Mouse (Mus musculus): ENCODE measurements at regions not wholly inside any gene's neighbourhood (a gene's known extent, or its start where the extent isn't known, plus 50 kb on each side); places are given as distances from the start of the nearest gene placed in this dataset.

- DNase-seq (ENCODE audit: low spot score in 2 of 2), result no peak
These were observed 342.3 kb downstream of the Pax1 start for GRCm38 (mm10) chr2:147703981-147704380.

DNA sequence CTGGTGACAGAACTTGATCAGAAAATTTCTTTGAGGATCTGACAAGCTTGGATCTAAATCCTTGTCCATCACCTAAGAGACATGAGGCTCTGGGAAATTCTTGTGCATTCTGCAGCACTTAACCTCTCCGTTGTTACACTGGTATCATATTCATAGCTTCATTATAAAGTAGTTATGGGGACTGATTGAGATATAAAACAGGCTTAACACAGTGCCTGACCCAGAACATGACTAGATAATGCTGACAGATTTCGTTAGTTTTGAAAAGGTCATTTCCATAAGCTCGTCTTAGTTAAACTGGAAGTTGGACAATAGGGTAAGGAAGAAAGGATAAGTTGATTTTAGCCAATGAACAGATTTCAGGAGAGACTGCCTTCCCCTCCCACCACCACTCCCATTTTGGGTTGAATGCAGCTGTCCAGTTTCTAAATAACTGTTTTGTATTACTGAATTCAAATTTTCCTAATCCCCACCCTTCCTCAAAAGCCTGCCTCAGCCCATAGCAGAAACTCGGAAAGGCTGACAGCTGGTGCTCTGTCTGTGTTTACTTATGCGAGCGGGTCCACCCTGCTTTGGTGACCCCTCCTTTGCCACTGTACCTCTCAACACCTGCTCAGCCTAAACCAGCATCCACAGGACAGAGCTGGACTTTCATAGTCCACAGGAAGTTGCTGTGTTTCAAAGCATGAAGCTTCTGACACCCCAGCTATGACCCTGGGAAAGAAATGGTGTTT is 340.8 kb downstream of the Pax1 start:
- no peak for DNase-seq (ENCODE audit: low spot score in 2 of 2)

- no peak for DNase-seq (ENCODE audit: low spot score in 2 of 2)
These were observed 337.9 kb downstream of the Pax1 start for GRCm38 (mm10) chr2:147699524-147700081.

- no peak for DNase-seq (ENCODE audit: low spot score in 2 of 2)
These were observed 330.2 kb downstream of the Pax1 start for GRCm38 (mm10) chr2:147691896-147692295.

DNA sequence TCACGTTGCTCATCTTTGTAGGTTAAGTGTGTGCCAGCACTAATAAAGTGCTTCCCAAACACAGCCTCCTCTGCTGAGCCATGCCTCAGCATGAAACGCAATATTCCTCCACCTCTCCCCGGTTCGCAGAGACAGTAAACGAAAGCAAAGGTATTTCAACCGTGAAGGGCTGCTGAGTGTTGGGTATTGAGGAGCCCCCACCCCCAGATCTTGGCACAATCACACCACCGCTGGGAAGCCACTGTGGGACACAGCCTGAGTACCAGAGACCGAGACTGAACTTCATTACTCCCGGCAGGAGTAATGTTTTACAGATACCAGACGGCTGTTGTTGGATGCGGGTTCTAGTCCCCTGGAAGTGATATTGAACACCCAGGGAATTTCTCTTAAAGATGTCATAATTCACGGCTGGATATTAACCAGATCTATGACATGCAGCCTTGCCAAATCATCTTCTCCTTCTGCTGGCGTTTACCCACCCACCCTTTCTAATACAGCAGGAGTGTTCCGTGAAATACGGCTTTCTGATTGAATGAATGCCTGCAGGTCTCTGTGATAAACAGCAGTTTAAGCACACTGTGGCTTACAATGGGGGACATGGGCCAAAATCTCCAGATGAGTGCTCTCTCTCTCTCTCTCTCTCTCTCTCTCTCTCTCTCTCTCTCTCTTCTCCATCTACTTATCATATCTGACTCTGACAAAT is 328.9 kb downstream of the Pax1 start:
- no peak for DNase-seq (ENCODE audit: low spot score in 2 of 2)

- peak; percentile 35 to 44 for DNase-seq (ENCODE audit: low spot score in 2 of 2)
These were observed 327.0 kb downstream of the Pax1 start for GRCm38 (mm10) chr2:147688742-147689141.

GRCm38 (mm10) chr2:147656667-147657066 is 294.9 kb downstream of the Pax1 start:
- peak; percentile 47 to 56 for DNase-seq (ENCODE audit: low spot score in 2 of 2)

DNA sequence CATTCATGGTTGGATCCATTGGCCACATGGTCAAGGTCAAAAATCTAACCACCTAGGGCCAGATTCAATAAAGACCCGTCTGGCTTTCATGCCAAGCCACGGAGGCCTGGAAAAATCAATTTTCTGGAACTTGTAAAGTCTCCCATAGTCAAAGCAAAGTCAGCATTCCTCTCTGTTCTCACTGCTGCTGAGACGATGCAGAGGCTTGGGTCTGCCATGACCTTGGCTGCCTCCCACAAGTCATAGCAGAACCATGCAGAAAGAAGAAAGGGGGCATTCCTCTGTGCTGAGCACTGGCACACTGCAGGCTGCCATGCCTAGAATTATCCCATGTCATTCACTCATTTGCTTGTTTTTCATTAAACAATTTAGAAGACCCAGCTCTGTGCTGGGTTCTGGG is 288.5 kb downstream of the Pax1 start:
- no peak for DNase-seq (ENCODE audit: low spot score in 2 of 2)

DNA sequence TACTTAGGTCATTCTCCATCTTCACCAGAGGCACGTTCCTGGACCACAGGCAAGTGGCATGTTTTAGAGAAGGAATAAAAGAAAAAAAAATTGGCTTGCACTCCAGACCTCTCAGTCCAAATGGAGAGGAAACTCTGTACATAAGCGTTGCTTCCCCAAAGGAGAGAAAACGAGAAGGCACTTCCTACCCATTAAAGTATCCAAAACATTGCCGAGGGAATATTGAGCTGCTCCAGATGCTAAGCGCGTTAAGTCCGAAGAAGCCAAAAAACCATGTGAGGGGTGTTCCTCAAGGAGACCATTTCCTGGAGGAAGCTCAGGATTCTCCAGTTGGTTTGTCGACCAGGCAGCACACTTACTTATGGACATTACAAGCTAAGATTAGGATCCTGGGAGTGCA is 286.2 kb downstream of the Pax1 start:
- DNase-seq (ENCODE audit: low spot score in 2 of 2), result no peak

GRCm38 (mm10) chr2:147647506-147647905 is 285.8 kb downstream of the Pax1 start:
- no peak for DNase-seq (ENCODE audit: low spot score in 2 of 2)

- DNase-seq (ENCODE audit: low spot score in 2 of 2), result no peak
These were observed 276.2 kb downstream of the Pax1 start for GRCm38 (mm10) chr2:147637882-147638281.

GRCm38 (mm10) chr2:147632737-147633136 is 271.0 kb downstream of the Pax1 start:
- no peak for DNase-seq (ENCODE audit: low spot score in 2 of 2)

DNA sequence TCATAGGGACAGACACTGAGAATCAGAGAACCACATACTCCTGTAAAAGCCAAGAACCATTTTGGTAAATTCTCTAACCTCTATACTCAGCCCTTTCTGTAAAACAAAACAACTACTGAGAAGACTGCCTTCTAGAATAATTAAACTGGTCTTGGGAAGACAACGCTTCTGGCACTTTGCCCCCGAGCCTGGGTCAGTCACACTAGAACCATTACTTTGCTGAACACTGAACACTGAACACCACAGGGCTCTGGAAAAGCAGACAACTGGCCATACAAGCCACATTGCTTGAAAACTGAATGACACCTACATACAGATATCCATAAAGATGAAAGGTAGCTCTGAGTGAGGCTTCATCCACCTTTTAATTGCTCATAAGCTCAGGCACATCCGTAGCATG is 268.0 kb downstream of the Pax1 start:
- no peak for DNase-seq (ENCODE audit: low spot score in 2 of 2)

GRCm38 (mm10) chr2:147627096-147627495 is 265.4 kb downstream of the Pax1 start:
- DNase-seq (ENCODE audit: low spot score in 2 of 2), result no peak

- DNase-seq (ENCODE audit: low spot score in 2 of 2), result peak; percentile 10 to 21
These were observed 261.4 kb downstream of the Pax1 start for GRCm38 (mm10) chr2:147623116-147623515.

DNA sequence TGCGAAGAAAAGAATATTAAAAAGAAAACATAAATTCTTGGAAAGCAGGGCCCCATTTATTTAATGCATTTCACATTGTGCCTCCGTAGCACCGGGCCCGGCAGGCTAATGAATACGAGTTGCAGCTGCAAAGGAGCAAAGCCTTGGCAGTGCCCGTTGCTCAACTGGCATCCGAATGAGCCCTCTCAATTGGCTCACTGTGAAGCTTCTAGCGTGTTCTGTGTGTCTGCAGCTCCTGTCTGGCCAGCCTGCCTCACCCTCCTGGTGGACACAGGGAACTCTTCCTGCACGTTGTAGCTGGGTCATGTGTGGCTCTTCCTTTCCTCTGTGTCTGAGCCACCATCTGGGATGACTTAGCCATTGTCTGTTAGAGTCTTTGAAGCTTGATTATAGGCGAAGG is 256.1 kb downstream of the Pax1 start:
- DNase-seq (ENCODE audit: low spot score in 2 of 2), result peak; percentile 53 to 59

DNA sequence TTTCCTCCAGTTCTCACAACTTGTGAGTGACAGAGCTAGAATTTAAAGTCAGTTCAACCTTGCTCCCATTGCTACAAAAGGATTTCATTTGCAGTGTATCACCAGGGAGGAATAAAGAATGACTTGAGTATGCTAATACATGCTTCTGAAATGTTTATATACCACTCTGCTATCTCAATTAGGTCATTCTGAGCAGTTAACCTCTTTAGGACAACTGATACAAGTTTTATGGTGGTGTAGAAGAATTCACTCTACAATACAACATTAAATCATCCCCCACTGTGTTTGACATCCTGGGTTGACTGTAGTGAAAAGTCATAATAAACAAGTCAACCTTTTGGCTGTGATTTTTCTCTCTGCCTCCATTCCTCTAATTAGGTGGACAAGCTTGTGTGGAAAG is 248.6 kb downstream of the Pax1 start:
- no peak for DNase-seq (ENCODE audit: low spot score in 2 of 2)

DNA sequence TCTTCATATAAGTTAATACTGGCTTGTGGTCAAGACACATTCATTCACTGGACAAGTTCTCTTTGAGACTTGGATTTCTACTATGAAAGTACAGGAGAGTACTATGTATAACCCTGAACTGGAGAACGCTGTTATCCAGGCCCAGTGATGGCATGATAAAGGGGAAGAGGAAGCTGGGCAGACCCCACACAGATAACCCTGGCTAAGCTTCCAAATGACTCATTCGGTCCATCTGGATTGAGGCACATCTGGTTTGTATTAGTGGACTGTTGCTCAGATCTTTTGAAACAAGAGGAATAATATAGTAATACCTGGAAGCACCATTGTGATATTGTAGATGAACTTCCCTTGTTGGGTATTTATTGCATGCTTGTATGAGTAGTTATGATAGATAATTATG is 239.9 kb downstream of the Pax1 start:
- DNase-seq (ENCODE audit: low spot score in 2 of 2), result no peak

DNA sequence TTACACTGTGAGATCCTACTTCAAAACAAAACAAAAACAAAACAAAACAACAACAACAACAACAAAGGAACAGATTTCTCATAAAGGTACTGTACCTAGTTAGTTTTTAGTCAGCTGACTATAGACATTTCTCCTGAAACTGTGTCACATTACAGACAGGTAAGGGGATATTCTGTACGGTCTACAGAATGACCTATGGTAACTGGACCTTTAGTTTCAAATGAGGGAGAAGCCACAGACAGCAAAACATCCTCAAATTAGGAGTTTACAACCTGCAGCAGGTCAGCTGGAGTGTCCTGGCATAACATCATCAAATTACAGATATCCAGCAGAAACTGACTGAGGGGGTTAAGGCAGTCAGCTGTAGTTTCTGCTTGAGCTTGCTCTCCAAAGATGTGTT is 210.7 kb downstream of the Pax1 start:
- no peak for DNase-seq (ENCODE audit: low spot score in 2 of 2)

- no peak for DNase-seq (ENCODE audit: low spot score in 2 of 2)
These were observed 199.5 kb downstream of the Pax1 start for GRCm38 (mm10) chr2:147561220-147561619.

DNA sequence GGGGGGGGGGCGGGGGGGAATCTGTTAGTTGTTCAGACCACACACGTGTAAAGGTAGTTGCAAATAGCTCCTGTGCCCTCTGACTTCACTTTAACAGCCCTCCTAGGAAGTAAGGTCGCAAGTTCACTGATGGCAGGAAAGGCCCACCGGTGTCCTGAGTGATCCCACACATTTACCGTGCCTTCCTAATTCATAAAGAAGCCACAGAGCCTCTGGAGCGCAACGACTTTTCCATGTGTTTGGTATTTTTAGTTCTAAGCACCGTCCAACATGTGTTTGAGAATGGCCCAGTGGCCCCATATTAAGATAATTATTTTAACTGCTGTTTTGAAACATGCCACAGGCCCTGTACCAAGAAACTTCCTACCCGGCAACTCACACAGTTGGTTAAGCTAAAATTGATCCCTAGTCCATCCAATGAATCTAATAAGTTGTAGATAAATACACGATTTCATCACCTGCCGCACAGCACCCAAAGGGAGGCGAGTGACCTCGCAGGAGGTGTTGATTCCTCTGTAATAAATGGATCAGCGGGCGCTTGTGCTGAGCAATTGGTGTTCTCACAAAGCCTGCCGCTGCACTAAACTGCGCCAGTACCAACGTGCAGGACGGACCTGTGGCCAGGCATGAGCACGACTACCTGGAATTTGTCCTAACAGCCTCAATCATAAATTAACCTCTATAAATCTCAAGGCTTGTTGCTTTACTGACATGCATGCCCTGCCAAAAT is 198.9 kb downstream of the Pax1 start:
- no peak for DNase-seq (ENCODE audit: low spot score in 2 of 2)

GRCm38 (mm10) chr2:147529161-147529560 is 167.4 kb downstream of the Pax1 start:
- DNase-seq (ENCODE audit: low spot score in 2 of 2), result no peak
